Mouse (Mus musculus) bone marrow, adult 2 months (tissue): ENCODE measurements around the gene Msantd3.

Experiments
- CTCF ChIP-seq: fragments of 200-500 bp; IDR thresholded peaks from 2 replicates; pipeline ENCODE4 v1.5.1; 2011; ENCODE audit warnings: low read length, control low read depth; ENCODE audit not compliant: control insufficient read depth, insufficient read depth
- POLR2A ChIP-seq: fragments of 200-500 bp; IDR thresholded peaks from 2 replicates; pipeline ENCODE4 v1.6.1; 2011; ENCODE audit warnings: low read depth, mild to moderate bottlenecking, control low read depth, low read length, borderline replicate concordance; ENCODE audit not compliant: control insufficient read depth

- no peak for TF ChIP-seq POLR2A
- no peak for TF ChIP-seq CTCF
These were observed 47.2 kb upstream of the Msantd3 start for GRCm38 (mm10) chr4:48492510-48492909.
